Mouse (Mus musculus) midbrain, postnatal 0 days (tissue): ENCODE data around the gene Gas1. TPM values are rescaled to one million over a fixed set of nuclear protein-coding genes. Genes with fewer than 3 reads are reported as not detected.

ENCODE experiments used
- ATAC-seq: fragments of 200-750 bp; cut with Nextera tagmentation; 2 replicates; pipeline ENCODE4 v1.8.0; 2017; ENCODE audit warnings: moderate number of reproducible peaks, mild to moderate bottlenecking, moderate TSS enrichment, moderate library complexity; ENCODE audit not compliant: low FRiP score
- DNase-seq: peaks from one replicate; pipeline ENCODE4 v3.0.0-alpha.2; 2015; ENCODE audit warnings: low spot score
- H3K27ac ChIP-seq: fragments of 300-500 bp; sonication (generic); 2 replicates; pipeline ENCODE4 v1.5.1; 2014; ENCODE audit warnings: low read depth, mild to moderate bottlenecking, low read length, mixed read lengths
- H3K27me3 ChIP-seq: fragments of 300-500 bp; sonication (generic); 2 replicates; pipeline ENCODE4 v1.6.1; 2014; ENCODE audit warnings: low read length, control low read depth, mixed read lengths; ENCODE audit not compliant: insufficient read depth
- H3K36me3 ChIP-seq: fragments of 300-500 bp; sonication (generic); 2 replicates; pipeline ENCODE4 v1.6.1; 2014; ENCODE audit warnings: low read length, control low read depth, mixed read lengths; ENCODE audit not compliant: insufficient read depth
- H3K4me1 ChIP-seq: fragments of 300-500 bp; sonication (generic); 2 replicates; pipeline ENCODE4 v1.6.1; 2014; ENCODE audit warnings: mild to moderate bottlenecking, control low read depth, antibody characterized with exemption, low read length, mixed read lengths; ENCODE audit not compliant: insufficient read depth
- H3K4me2 ChIP-seq: fragments of 300-500 bp; sonication (generic); 2 replicates; pipeline ENCODE4 v1.6.1; 2014; ENCODE audit warnings: low read depth, mild to moderate bottlenecking, low read length, mixed read lengths; ENCODE audit not compliant: poor library complexity, severe bottlenecking
- H3K4me3 ChIP-seq: fragments of 300-500 bp; sonication (generic); 2 replicates; pipeline ENCODE4 v1.5.1; 2014; ENCODE audit warnings: low read depth, mild to moderate bottlenecking, low read length, moderate library complexity
- H3K9ac ChIP-seq: fragments of 300-500 bp; sonication (generic); replicated peaks from 2 replicates; pipeline ENCODE4 v1.6.1; 2014; ENCODE audit warnings: mild to moderate bottlenecking, low read length, moderate library complexity, mixed read lengths; ENCODE audit not compliant: poor library complexity, severe bottlenecking
- H3K9me3 ChIP-seq: fragments of 300-500 bp; sonication (generic); 2 replicates; pipeline ENCODE4 v1.6.1; 2016; ENCODE audit warnings: low read length, control low read depth
- CTCF ChIP-seq: IDR thresholded peaks from 2 replicates; pipeline ENCODE4 v1.5.1; 2016; ENCODE audit warnings: antibody characterized with exemption, mild to moderate bottlenecking
- WGBS: fragments of 180-500 bp; shearing (Covaris S2); extraction: QIAGEN DNeasy Blood & Tissue Kit; methylation state at CpG from one replicate; pipeline ENCODE4 v1.1.7; 2014; 5-methylcytosine and 5-hydroxymethylcytosine counted together
- polyA plus RNA-seq: library from polyadenylated mRNA; unstranded; fragments of >200 nt; fragmentation: Nextera tagmentation; extraction: Ambion mirVana; gene quantifications from 2 replicates; pipeline ENCODE4 v1.2.1, GENCODE M21; 2015
- total RNA-seq: library from RNA; depleted of rRNA; stranded (reverse); fragments of >200 nt; gene quantifications from 2 replicates; pipeline ENCODE4 v1.2.3, GENCODE M21; 2014

Gene Gas1
- total and polyA plus RNA-seq, 2 experiments from 2014 or later, result 12.3 to 40.9 TPM

- H3K4me3 ChIP-seq, result no peak overlapping the region
- WGBS, result 23% methylated on average over 7 of the region's 7 CpGs
- H3K36me3 ChIP-seq, result no peaks in the 10 kb centered on the region
- ATAC-seq (no peak), DNase-seq (peak; percentile 11)
- H3K4me1 ChIP-seq, result 0 out of 2 replicates have a peak, but pooled peaks cover 2% of the 10 kb centered on the region
- H3K9me3 ChIP-seq, result no peaks in the 10 kb centered on the region
- no peak overlapping the region for H3K27ac ChIP-seq
- H3K27me3 ChIP-seq, result peaks cover 4% of the 10 kb centered on the region; the same call in 1 of the 2 replicates
- no peak overlapping the region for H3K9ac ChIP-seq
- H3K4me2 ChIP-seq, result no peak overlapping the region
- TF ChIP-seq CTCF, result no peak
Measured at GRCm38 (mm10) chr13:60172366-60173017, 4.7 kb downstream of the Gas1 start.

- DNase-seq, result no peak
- Histone ChIP-seq H3K36me3 (no peaks in the 10 kb centered on the region), H3K27ac (no peak overlapping the region), H3K4me1 (0 out of 2 replicates have a peak, but pooled peaks cover 2% of the 10 kb centered on the region), H3K4me2 (no peak overlapping the region), H3K27me3 (peaks cover 4% of the 10 kb centered on the region; the same call in 1 of the 2 replicates), H3K9ac (no peak overlapping the region), H3K9me3 (no peaks in the 10 kb centered on the region), H3K4me3 (no peak overlapping the region)
- 70% methylated on average over 8 of the region's 8 CpGs for WGBS
- TF ChIP-seq CTCF, result no peak
- ATAC-seq, result no peak
Measured at GRCm38 (mm10) chr13:60171781-60172180, 5.4 kb downstream of the Gas1 start.

- H3K4me3 ChIP-seq, result no peak overlapping the region
- DNase-seq (no peak), ATAC-seq (no peak)
- H3K27me3 ChIP-seq, result peaks cover 4% of the 10 kb centered on the region; the same call in 1 of the 2 replicates
- no peak overlapping the region for H3K9ac ChIP-seq
- WGBS, result 29% methylated on average over 21 of the region's 21 CpGs
- H3K9me3 ChIP-seq, result no peaks in the 10 kb centered on the region
- H3K4me2 ChIP-seq, result no peak overlapping the region
- H3K27ac ChIP-seq, result no peak overlapping the region
- no peaks in the 10 kb centered on the region for H3K36me3 ChIP-seq
- 0 out of 2 replicates have a peak, but pooled peaks cover 2% of the 10 kb centered on the region for H3K4me1 ChIP-seq
- TF ChIP-seq CTCF, result no peak
Measured at GRCm38 (mm10) chr13:60170898-60171715, 6.1 kb downstream of the Gas1 start.

GRCm38 (mm10) chr13:60169026-60169425, 8.1 kb downstream of the Gas1 start:
- Histone ChIP-seq H3K9me3 (no peaks in the 10 kb centered on the region), H3K4me3 (no peak overlapping the region), H3K4me1 (0 out of 2 replicates have a peak, but pooled peaks cover 2% of the 10 kb centered on the region), H3K9ac (no peak overlapping the region), H3K27me3 (peaks cover 4% of the 10 kb centered on the region; the same call in 1 of the 2 replicates), H3K4me2 (no peak overlapping the region), H3K36me3 (no peaks in the 10 kb centered on the region), H3K27ac (no peak overlapping the region)
- DNase-seq (no peak), ATAC-seq (no peak)
- TF ChIP-seq CTCF, result no peak
- 93% methylated on average over 2 of the region's 2 CpGs for WGBS

GRCm38 (mm10) chr13:60156294-60157126, 20.7 kb downstream of the Gas1 start:
- no peak overlapping the region for H3K4me3 ChIP-seq
- DNase-seq, result no peak
- H3K36me3 ChIP-seq, result no peaks in the 10 kb centered on the region
- 9% methylated on average over 19 of the region's 19 CpGs for WGBS
- H3K4me2 ChIP-seq, result peak overlapping the region; percentile 22; the same call in 1 of the 2 replicates
- H3K4me1 ChIP-seq, result no peaks in the 10 kb centered on the region
- H3K9me3 ChIP-seq, result no peaks in the 10 kb centered on the region
- H3K27ac ChIP-seq, result no peak overlapping the region; the same call in 1 of the 2 replicates
- no peak for TF ChIP-seq CTCF
- H3K9ac ChIP-seq, result 0 out of 2 replicates have a peak overlapping the region, but pooled peaks have one; percentile 13
- no peak for ATAC-seq
- H3K27me3 ChIP-seq, result no peaks in the 10 kb centered on the region
